Mouse (Mus musculus): ENCODE results near the gene Nle1. TPM values are rescaled to one million over a fixed set of nuclear protein-coding genes. Genes with fewer than 3 reads are reported as not detected.

The Nle1 gene
- 20.8 and 23.2 TPM in 2 replicates for polyA plus RNA-seq (2015; fragmentation: Nextera tagmentation; extraction: Ambion mirVana)

GRCm38 (mm10) chr11:82907651-82908607, at the start of gene Nle1:
Gene Nle1, minus strand, starts transcription at chr11:82908411.

GRCm38 (mm10) chr11:82950736-82951481, 42.7 kb upstream of the Nle1 start, which contains the start of gene Slfn5:
Gene Slfn5, plus strand, starts transcription at chr11:82951349.

GRCm38 (mm10) chr11:82910250-82910649, 2.0 kb upstream of the Nle1 start, which contains the start of gene Unc45b:
Gene Unc45b, plus strand, starts transcription at chr11:82910550.

GRCm38 (mm10) chr11:82891936-82892335, 16.3 kb downstream of the Nle1 start, which contains the start of gene Fndc8:
Gene Fndc8, plus strand, starts transcription at chr11:82892124.

GRCm38 (mm10) chr11:82890342-82890762, 17.9 kb downstream of the Nle1 start, which contains the start of gene Rad51d:
Gene Rad51d, minus strand, starts transcription at chr11:82890614.

GRCm38 (mm10) chr11:82871031-82871446, 37.2 kb downstream of the Nle1 start, which contains the start of gene Rffl:
Gene Rffl, minus strand, starts transcription at chr11:82871210.

Other genes starting within 250 kb of the Nle1 start
- 0.32 and 0.34 TPM in 2 replicates for gene Cct6b, start 144.1 kb downstream of the Nle1 start, polyA plus RNA-seq (2015; fragmentation: Nextera tagmentation; extraction: Ambion mirVana)
- 21.5 and 21.9 TPM in 2 replicates for gene Zfp830, start 144.1 kb downstream of the Nle1 start, polyA plus RNA-seq (2015; fragmentation: Nextera tagmentation; extraction: Ambion mirVana)
- gene Lig3, start 127.3 kb downstream of the Nle1 start, polyA plus RNA-seq (2015; fragmentation: Nextera tagmentation; extraction: Ambion mirVana) = 8.4 and 11.0 TPM in 2 replicates
- gene Rffl, start 37.2 kb downstream of the Nle1 start, polyA plus RNA-seq (2015; fragmentation: Nextera tagmentation; extraction: Ambion mirVana) = 18.9 and 21.0 TPM in 2 replicates
- 9.3 and 9.6 TPM in 2 replicates for gene Rad51d, start 17.8 kb downstream of the Nle1 start, polyA plus RNA-seq (2015; fragmentation: Nextera tagmentation; extraction: Ambion mirVana)
- 0.24 and 0.41 TPM in 2 replicates for gene Fndc8, start 16.3 kb downstream of the Nle1 start, polyA plus RNA-seq (2015; fragmentation: Nextera tagmentation; extraction: Ambion mirVana)
- gene Unc45b, start 2.1 kb upstream of the Nle1 start, polyA plus RNA-seq (2015; fragmentation: Nextera tagmentation; extraction: Ambion mirVana) = 1.9 and 2.9 TPM in 2 replicates
- gene Slfn5, start 42.9 kb upstream of the Nle1 start, polyA plus RNA-seq (2015; fragmentation: Nextera tagmentation; extraction: Ambion mirVana) = 4.6 and 6.4 TPM in 2 replicates
- 5.6 and 5.8 TPM in 2 replicates for gene Slfn9, start 83.4 kb upstream of the Nle1 start, polyA plus RNA-seq (2015; fragmentation: Nextera tagmentation; extraction: Ambion mirVana)
- 1.4 and 2.4 TPM in 2 replicates for gene Slfn8, start 112.4 kb upstream of the Nle1 start, polyA plus RNA-seq (2015; fragmentation: Nextera tagmentation; extraction: Ambion mirVana)
- 44.4 and 56.1 TPM in 2 replicates for gene Slfn2, start 156.7 kb upstream of the Nle1 start, polyA plus RNA-seq (2015; fragmentation: Nextera tagmentation; extraction: Ambion mirVana)
- 15.8 and 18.2 TPM in 2 replicates for gene Slfn1, start 208.4 kb upstream of the Nle1 start, polyA plus RNA-seq (2015; fragmentation: Nextera tagmentation; extraction: Ambion mirVana)

All from spleen, postnatal 0 days (tissue).